Mouse (Mus musculus) lung, postnatal 0 days (tissue): ENCODE measurements around the gene 3110082I17Rik. TPM values are rescaled to one million over a fixed set of nuclear protein-coding genes. Genes with fewer than 3 reads are reported as not detected.

Experiments
- ATAC-seq: fragments of 200-750 bp; cut with Nextera tagmentation; 2 replicates; pipeline ENCODE4 v1.8.0; 2017; ENCODE audit warnings: moderate library complexity
- DNase-seq: peaks from one replicate; pipeline ENCODE4 v3.0.0-alpha.2; 2016; ENCODE audit warnings: low spot score
- H3K27ac ChIP-seq: fragments of 300-500 bp; sonication (generic); 2 replicates; pipeline ENCODE4 v1.5.1; 2014; ENCODE audit warnings: antibody characterized with exemption, mild to moderate bottlenecking, low read length, mixed read lengths
- H3K27me3 ChIP-seq: fragments of 300-500 bp; sonication (generic); replicated peaks from 2 replicates; pipeline ENCODE4 v1.6.1; 2014; ENCODE audit warnings: low read length, mixed read lengths; ENCODE audit not compliant: insufficient read depth
- H3K36me3 ChIP-seq: fragments of 300-500 bp; sonication (generic); 2 replicates; pipeline ENCODE4 v1.6.1; 2014; ENCODE audit warnings: low read length, mixed read lengths; ENCODE audit not compliant: insufficient read depth
- H3K4me1 ChIP-seq: fragments of 300-500 bp; sonication (generic); 2 replicates; pipeline ENCODE4 v1.6.1; 2014; ENCODE audit warnings: antibody characterized with exemption, low read depth, low read length, mixed read lengths; ENCODE audit not compliant: insufficient read depth
- H3K4me2 ChIP-seq: fragments of 300-500 bp; sonication (generic); replicated peaks from 2 replicates; pipeline ENCODE4 v1.6.1; 2014; ENCODE audit warnings: low read depth, mild to moderate bottlenecking, low read length, moderate library complexity, mixed read lengths
- H3K4me3 ChIP-seq: fragments of 300-500 bp; sonication (generic); 2 replicates; pipeline ENCODE4 v1.5.1; 2014; ENCODE audit warnings: low read depth, low read length
- H3K9ac ChIP-seq: fragments of 300-500 bp; sonication (generic); replicated peaks from 2 replicates; pipeline ENCODE4 v1.6.1; 2014; ENCODE audit warnings: low read depth, mild to moderate bottlenecking
- H3K9me3 ChIP-seq: fragments of 300-500 bp; sonication (generic); 2 replicates; pipeline ENCODE4 v1.6.1; 2016; ENCODE audit warnings: low read length, mixed read lengths
- CTCF ChIP-seq: IDR thresholded peaks from 2 replicates; pipeline ENCODE4 v1.5.1; 2016; ENCODE audit warnings: antibody characterized with exemption, mild to moderate bottlenecking
- EP300 ChIP-seq: IDR thresholded peaks from 2 replicates; pipeline ENCODE4 v1.6.1; 2016; ENCODE audit warnings: antibody characterized with exemption, mild to moderate bottlenecking, control low read depth
- WGBS: fragments of 180-500 bp; shearing (Covaris S2); extraction: QIAGEN DNeasy Blood & Tissue Kit; methylation state at CpG from one replicate; pipeline ENCODE4 v1.1.7; 2014; 5-methylcytosine and 5-hydroxymethylcytosine counted together
- polyA plus RNA-seq: library from polyadenylated mRNA; unstranded; fragments of >200 nt; fragmentation: Nextera tagmentation; extraction: Ambion mirVana; gene quantifications from 2 replicates; pipeline ENCODE4 v1.2.1, GENCODE M21; 2015

The 3110082I17Rik gene
- polyA plus RNA-seq, 1 experiment from 2014 or later = 16.1 TPM

DNA sequence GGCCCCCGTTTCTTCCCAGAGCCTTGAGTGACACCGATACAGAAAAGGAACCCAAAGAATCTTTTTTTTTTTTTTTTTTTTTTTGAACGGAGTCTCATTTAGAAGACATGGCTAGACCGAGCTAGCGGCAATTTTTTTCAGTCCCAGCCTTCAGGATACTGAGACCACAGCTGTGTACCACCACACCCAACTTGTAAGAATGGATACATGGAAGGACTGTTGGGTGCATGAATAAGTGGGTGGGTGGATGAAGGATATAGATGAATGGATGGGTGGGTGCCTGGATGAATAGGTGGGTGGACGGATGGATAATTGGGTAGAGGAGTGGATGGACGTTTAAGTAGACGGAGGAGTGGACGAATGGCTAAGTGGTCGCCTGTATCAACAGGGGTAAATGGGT lies 389 bp downstream of the 3110082I17Rik start:
- TF ChIP-seq EP300 (no peak), CTCF (no peak)
- no peak for ATAC-seq
- no peak for DNase-seq
- H3K27ac ChIP-seq = no peak overlapping the region
- no peaks in the 10 kb centered on the region for H3K27me3 ChIP-seq
- peak overlapping the region; percentile 54 for H3K4me3 ChIP-seq
- no peaks in the 10 kb centered on the region for H3K9me3 ChIP-seq
- H3K36me3 ChIP-seq = no peaks in the 10 kb centered on the region
- H3K4me1 ChIP-seq = peaks cover 7% of the 10 kb centered on the region; the same call in 1 of the 2 replicates
- WGBS = 6% methylated on average over 10 of the region's 10 CpGs
- peak overlapping the region; percentile 77 for H3K4me2 ChIP-seq
- 0 out of 2 replicates have a peak overlapping the region, but pooled peaks have one; percentile 20 for H3K9ac ChIP-seq

DNA sequence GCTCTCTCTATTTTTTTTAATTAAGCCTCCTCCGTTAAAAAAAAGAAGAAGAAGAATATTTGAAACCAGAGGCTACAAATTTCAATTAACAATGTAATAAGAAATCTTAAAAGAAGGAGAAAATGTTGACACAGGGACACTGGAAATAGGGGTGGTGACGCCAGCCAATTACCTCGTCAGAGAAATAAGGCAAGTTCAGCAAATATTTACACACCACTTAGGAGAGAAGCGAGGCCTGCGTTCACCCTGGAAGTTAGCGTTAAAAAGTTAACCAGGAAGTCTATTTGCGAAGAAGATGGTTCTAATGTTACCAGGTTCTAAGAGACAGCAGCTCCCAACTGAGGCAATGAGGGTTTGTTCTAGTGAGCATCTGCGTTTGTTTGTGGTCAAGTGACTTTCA lies 3.1 kb downstream of the 3110082I17Rik start:
- no peaks in the 10 kb centered on the region for H3K27me3 ChIP-seq
- no peak for TF ChIP-seq CTCF
- TF ChIP-seq EP300 = no peak
- ATAC-seq (peak; percentile 29; the same call in 1 of the 2 replicates), DNase-seq (peak; percentile 78)
- H3K4me2 ChIP-seq = no peak overlapping the region
- H3K36me3 ChIP-seq = no peaks in the 10 kb centered on the region
- H3K9me3 ChIP-seq = no peaks in the 10 kb centered on the region
- H3K9ac ChIP-seq = no peak overlapping the region
- H3K4me1 ChIP-seq = peaks cover 7% of the 10 kb centered on the region; the same call in 1 of the 2 replicates
- WGBS = 53% methylated on average over 8 of the region's 8 CpGs
- H3K27ac ChIP-seq = peak overlapping the region; percentile 76
- no peak overlapping the region for H3K4me3 ChIP-seq

DNA sequence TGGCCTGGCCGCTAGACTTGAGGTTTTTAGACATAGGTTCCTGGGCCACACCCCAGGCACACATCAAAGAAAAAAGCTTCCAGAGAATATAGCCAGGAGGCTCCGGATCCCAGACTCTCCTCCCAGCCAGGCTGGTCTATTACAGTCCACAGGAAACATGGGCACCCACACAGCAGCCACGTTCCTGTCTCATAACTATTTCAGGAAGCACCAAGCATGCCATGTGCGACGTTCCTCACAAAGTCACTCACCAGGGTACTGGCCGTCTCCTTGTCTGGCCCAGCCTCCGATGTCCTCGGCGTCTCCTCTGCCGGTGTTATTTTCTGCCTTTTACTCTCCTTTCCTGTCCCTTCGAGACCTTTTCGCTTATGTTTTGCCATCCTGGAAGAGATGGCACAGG lies 5.2 kb downstream of the 3110082I17Rik start:
- Histone ChIP-seq H3K27me3 (no peaks in the 10 kb centered on the region), H3K9ac (no peak overlapping the region), H3K4me1 (peaks cover 3% of the 10 kb centered on the region; the same call in 1 of the 2 replicates), H3K4me2 (no peak overlapping the region), H3K27ac (no peak overlapping the region), H3K4me3 (no peak overlapping the region), H3K36me3 (no peaks in the 10 kb centered on the region), H3K9me3 (no peaks in the 10 kb centered on the region)
- ATAC-seq (no peak), DNase-seq (no peak)
- 82% methylated on average over 12 of the region's 12 CpGs for WGBS
- TF ChIP-seq CTCF = no peak
- no peak for TF ChIP-seq EP300

DNA sequence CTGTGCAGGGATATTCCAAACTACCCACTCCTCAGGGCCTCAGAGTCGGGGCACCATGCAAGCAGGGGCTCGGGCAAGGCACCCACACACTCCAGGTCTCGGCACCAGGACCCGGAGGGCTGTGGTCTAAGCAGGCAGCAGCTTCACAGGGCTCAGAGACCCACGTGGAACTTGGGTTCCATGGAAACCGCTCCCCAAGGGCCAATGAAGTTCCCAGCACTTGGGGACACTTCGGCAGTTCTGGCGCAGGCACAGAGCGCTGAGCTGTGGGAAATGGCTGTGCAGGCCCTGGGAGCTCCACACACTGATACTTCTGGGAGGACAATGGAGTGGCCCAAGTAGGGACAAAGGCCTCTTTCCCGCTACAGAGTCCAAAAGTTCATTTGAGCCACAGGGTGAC lies 7.3 kb downstream of the 3110082I17Rik start:
- Histone ChIP-seq H3K36me3 (no peaks in the 10 kb centered on the region), H3K9me3 (no peaks in the 10 kb centered on the region), H3K27ac (no peak overlapping the region), H3K9ac (no peak overlapping the region), H3K27me3 (no peaks in the 10 kb centered on the region), H3K4me2 (no peak overlapping the region), H3K4me3 (no peak overlapping the region), H3K4me1 (no peaks in the 10 kb centered on the region)
- ATAC-seq = no peak
- TF ChIP-seq EP300 (no peak), CTCF (no peak)
- 93% methylated on average over 10 of the region's 10 CpGs for WGBS
- DNase-seq = no peak

DNA sequence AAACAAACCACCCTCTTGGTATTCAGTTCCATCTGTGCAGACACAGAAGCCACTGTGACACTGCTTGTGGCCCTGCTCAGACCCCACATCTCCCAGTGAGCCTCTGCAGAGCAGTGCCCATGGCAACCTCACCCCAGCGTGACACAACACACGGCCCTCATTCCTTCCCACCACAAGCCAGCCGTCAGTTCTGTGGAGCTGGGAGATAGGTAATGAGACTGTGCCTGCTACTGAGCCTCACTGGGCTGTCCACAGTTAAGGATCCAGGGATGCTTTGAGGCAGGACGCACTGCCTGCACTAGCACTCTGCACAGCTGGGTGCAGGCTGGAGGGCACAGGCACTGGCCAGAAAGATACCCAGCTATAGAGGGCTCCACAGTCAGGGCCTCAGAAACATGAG lies 10.4 kb downstream of the 3110082I17Rik start:
- TF ChIP-seq EP300 (no peak), CTCF (no peak)
- H3K4me2 ChIP-seq = no peak overlapping the region
- WGBS = 48% methylated on average over 4 of the region's 4 CpGs
- H3K9ac ChIP-seq = no peak overlapping the region
- H3K4me1 ChIP-seq = no peaks in the 10 kb centered on the region
- H3K9me3 ChIP-seq = no peaks in the 10 kb centered on the region
- DNase-seq = no peak
- no peak overlapping the region for H3K4me3 ChIP-seq
- peak; percentile 16; the same call in 1 of the 2 replicates for ATAC-seq
- no peak overlapping the region for H3K27ac ChIP-seq
- no peaks in the 10 kb centered on the region for H3K27me3 ChIP-seq
- no peaks in the 10 kb centered on the region for H3K36me3 ChIP-seq

DNA sequence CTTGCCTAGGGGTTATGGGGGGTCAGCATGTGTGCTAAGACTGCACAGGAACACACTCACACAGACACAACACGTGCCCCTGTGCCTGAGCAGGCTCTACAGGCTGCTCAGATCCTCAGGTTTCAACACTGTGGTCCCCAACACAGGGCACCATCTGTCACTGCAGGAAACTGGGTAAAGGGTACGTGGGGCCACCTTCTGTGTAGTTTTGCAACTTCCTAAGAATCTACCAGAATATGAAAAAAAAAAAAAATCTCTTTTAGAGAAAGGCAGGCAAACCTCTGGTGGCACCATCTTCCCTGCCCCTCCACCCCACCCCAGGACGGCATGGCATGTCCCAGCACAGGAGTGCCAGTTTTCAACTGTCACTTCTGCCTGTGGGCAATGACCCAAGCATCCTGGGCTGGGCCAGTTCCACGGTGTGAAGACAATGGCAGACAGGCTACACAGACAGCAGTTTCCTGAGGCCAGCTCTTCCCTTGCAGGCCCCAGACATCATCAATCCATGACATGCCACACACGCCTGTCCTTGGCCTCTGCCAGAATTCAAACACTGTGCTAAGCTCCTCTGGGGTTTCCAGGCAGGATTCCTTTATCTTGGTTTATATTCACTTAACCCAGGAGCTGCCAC lies 11.1 kb downstream of the 3110082I17Rik start:
- Histone ChIP-seq H3K36me3 (no peaks in the 10 kb centered on the region), H3K9ac (no peak overlapping the region), H3K4me1 (no peaks in the 10 kb centered on the region), H3K4me3 (no peak overlapping the region), H3K4me2 (no peak overlapping the region), H3K9me3 (no peaks in the 10 kb centered on the region), H3K27me3 (no peaks in the 10 kb centered on the region), H3K27ac (no peak overlapping the region)
- ATAC-seq (peak; percentile 78), DNase-seq (peak; percentile 69)
- TF ChIP-seq CTCF = no peak
- TF ChIP-seq EP300 = peak; percentile 58
- 26% methylated on average over 5 of the region's 5 CpGs for whole genome bisulfite sequencing
